Mouse (Mus musculus) hindbrain, embryonic 15.5 days (tissue): ENCODE results near the gene Telo2. TPM values are rescaled to one million over a fixed set of nuclear protein-coding genes. Genes with fewer than 3 reads are reported as not detected.
"Not testable (repeated sequence)": the region's sequence is repeated elsewhere in the genome, so short reads cannot be mapped to it uniquely, and the experiment has no call there.

Source experiments
- ATAC-seq: fragments of 200-750 bp; cut with Nextera tagmentation; 2 replicates; pipeline ENCODE4 v1.8.0; 2017; ENCODE audit warnings: low read depth, moderate number of reproducible peaks, moderate TSS enrichment; ENCODE audit not compliant: low FRiP score
- H3K27ac ChIP-seq: fragments of 300-500 bp; sonication (generic); replicated peaks from 2 replicates; pipeline ENCODE4 v1.5.1; 2015; ENCODE audit warnings: mild to moderate bottlenecking, inconsistent platforms
- H3K27me3 ChIP-seq: fragments of 300-500 bp; sonication (generic); 2 replicates; pipeline ENCODE4 v1.6.1; 2015; ENCODE audit warnings: control low read depth, inconsistent platforms
- H3K36me3 ChIP-seq: fragments of 300-500 bp; sonication (generic); 2 replicates; pipeline ENCODE4 v1.6.1; 2015; ENCODE audit warnings: control low read depth, inconsistent platforms
- H3K4me1 ChIP-seq: fragments of 300-500 bp; sonication (generic); replicated peaks from 2 replicates; pipeline ENCODE4 v1.6.1; 2015; ENCODE audit warnings: control low read depth, inconsistent platforms
- H3K4me2 ChIP-seq: fragments of 300-500 bp; sonication (generic); 2 replicates; pipeline ENCODE4 v1.6.1; 2015; ENCODE audit warnings: moderate library complexity, mild to moderate bottlenecking, inconsistent platforms
- H3K4me3 ChIP-seq: fragments of 300-500 bp; sonication (generic); 2 replicates; pipeline ENCODE4 v1.5.1; 2015; ENCODE audit warnings: mild to moderate bottlenecking, inconsistent platforms
- H3K9ac ChIP-seq: fragments of 300-500 bp; sonication (generic); 2 replicates; pipeline ENCODE4 v1.6.1; 2015; ENCODE audit warnings: inconsistent platforms
- H3K9me3 ChIP-seq: fragments of 300-500 bp; sonication (generic); 2 replicates; pipeline ENCODE4 v1.6.1; 2016; ENCODE audit warnings: control low read depth, inconsistent platforms
- WGBS: fragments of 180-500 bp; shearing (Covaris S2); methylation state at CpG from one replicate; pipeline ENCODE4 v1.1.7; 2015; 5-methylcytosine and 5-hydroxymethylcytosine counted together
- polyA plus RNA-seq: library from polyadenylated mRNA; unstranded; fragments of >200 nt; fragmentation: Nextera tagmentation; extraction: Ambion mirVana; gene quantifications from 2 replicates; pipeline ENCODE4 v1.2.1, GENCODE M21; 2015

The Telo2 gene
- polyA plus RNA-seq = 51.3 and 58.9 TPM in 2 replicates

- WGBS = 4% methylated on average over 40 of the region's 40 CpGs
- Histone ChIP-seq H3K4me1 (peaks cover 27% of the 10 kb centered on the region), H3K4me2 (peak within 1 kb of the TSS; percentile 100), H3K36me3 (peaks cover 3% of the 10 kb centered on the region; the same call in 1 of the 2 replicates), H3K4me3 (peak within 1 kb of the TSS; percentile 85), H3K9ac (peak within 1 kb of the TSS; percentile 74), H3K27ac (peak within 1 kb of the TSS; percentile 94), H3K27me3 (no peaks in the 10 kb centered on the region), H3K9me3 (no peaks in the 10 kb centered on the region)
- ATAC-seq = peak; percentile 95
These were observed at the start of gene Telo2 for GRCm38 (mm10) chr17:25115664-25116432. TSS of gene Telo2 (minus strand) at chr17:25115967.

DNA sequence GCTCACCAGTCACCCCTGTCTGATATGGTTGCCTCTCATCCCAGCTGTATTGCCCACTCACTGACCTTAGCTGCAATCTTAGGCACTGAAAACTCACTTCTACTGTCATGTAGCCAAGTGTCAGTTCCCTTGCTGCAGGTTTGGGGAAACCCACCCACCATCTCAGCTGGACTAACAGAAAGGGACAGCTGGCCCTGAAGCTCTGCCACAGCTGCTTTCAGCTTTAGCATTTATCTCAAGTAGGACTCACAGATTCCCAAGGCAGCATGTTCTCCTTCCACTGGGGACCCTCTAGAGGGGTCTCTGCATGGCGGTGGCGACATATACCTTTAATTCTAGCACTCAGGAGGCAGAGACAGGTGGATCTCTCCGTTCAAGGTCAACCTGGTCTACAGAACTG, 49.0 kb upstream of the Telo2 start:
- no peak overlapping the region for H3K27ac ChIP-seq
- no peak for ATAC-seq
- no peak overlapping the region for H3K4me3 ChIP-seq
- H3K4me1 ChIP-seq = no peaks in the 10 kb centered on the region
- peaks cover 12% of the 10 kb centered on the region; the same call in 1 of the 2 replicates for H3K36me3 ChIP-seq
- H3K4me2 ChIP-seq = no peak overlapping the region
- 88% methylated on average over 3 of the region's 3 CpGs for WGBS
- no peak overlapping the region for H3K9ac ChIP-seq
- no peaks in the 10 kb centered on the region for H3K9me3 ChIP-seq
- H3K27me3 ChIP-seq = no peaks in the 10 kb centered on the region

DNA sequence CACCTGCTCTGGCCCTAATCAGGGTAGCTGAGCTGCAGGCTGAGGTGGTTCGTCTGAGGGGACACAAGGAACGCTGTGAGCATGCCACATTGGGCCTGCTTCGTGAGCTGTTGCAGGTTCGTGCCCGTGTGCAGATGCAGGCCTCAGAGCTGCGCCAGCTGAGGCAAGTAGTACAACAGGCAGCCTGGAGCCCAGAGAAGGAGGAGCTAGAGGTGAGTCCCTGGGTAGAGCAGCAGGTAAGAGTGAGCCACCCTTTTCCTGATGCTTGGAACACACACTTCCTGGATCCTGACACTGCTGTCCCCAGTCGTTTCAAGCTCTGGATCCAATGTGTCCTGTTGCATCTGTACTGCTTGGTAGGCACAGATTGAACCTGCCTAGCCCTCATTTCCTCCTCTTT, 47.6 kb upstream of the Telo2 start:
- WGBS = 82% methylated on average over 7 of the region's 7 CpGs

DNA sequence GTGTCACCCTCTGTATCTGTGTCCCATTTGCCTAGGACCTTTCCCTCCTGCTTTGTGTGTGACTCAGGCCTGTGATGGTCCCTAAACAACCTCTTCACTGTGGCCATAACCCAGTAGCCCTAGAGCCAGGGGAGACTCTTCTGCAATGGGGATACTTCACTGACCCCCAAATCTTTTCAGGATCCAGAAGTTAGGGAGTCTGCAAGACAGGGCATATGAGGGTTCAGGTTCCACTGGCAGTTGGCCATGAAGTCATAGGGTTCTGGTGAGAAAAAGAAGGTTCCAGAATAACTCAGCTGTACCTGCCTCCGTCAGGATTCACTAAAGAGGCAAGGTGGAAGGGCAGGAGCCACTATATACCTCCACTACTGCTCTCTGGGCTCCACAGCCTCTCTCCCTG, 46.4 kb upstream of the Telo2 start, which contains the start of gene Ccdc154:
TSS of gene Ccdc154 (plus strand) at position 301 of the 400 bp plus-strand sequence.
- H3K4me2 ChIP-seq = no peak within 1 kb of the TSS
- H3K4me3 ChIP-seq = no peak within 1 kb of the TSS
- no peaks in the 10 kb centered on the region for H3K4me1 ChIP-seq
- no peaks in the 10 kb centered on the region for H3K9me3 ChIP-seq
- peaks cover 26% of the 10 kb centered on the region for H3K36me3 ChIP-seq
- no peak within 1 kb of the TSS for H3K27ac ChIP-seq
- ATAC-seq = no peak
- 84% methylated on average over 1 of the region's 1 CpGs for WGBS
- no peak within 1 kb of the TSS for H3K9ac ChIP-seq
- H3K27me3 ChIP-seq = no peaks in the 10 kb centered on the region

More for the DNA sequence above, 47.6 kb upstream of the Telo2 start:
- H3K27me3 ChIP-seq = no peaks in the 10 kb centered on the region
- no peaks in the 10 kb centered on the region for H3K4me1 ChIP-seq
- H3K9me3 ChIP-seq = no peaks in the 10 kb centered on the region
- H3K4me2 ChIP-seq = no peak overlapping the region
- H3K9ac ChIP-seq = no peak overlapping the region
- no peak for ATAC-seq
- no peak overlapping the region for H3K27ac ChIP-seq
- H3K36me3 ChIP-seq = peaks cover 20% of the 10 kb centered on the region
- H3K4me3 ChIP-seq = no peak overlapping the region

DNA sequence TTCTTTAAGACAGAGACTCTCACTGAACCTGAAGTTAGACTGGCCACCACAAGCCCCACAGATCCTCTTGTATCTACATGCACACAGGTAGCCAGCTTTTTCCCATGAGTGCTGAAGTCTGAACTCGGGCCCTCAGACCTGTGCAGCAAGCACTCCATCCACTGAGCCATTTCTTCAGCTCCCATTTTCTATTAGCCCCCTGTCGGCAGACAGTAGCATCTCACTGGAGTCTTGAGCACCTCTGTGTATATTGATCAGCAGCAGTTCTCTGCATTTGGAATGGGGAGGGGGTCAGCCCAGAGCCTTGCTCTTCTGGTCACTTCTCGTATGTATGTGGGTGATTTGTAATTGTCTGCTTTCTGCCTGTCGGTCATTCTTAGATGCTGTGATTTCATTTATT, 24.2 kb upstream of the Telo2 start:
- no peak overlapping the region for H3K9ac ChIP-seq
- no peaks in the 10 kb centered on the region for H3K27me3 ChIP-seq
- 0 out of 2 replicates have a peak, but pooled peaks cover 9% of the 10 kb centered on the region for H3K4me1 ChIP-seq
- H3K4me2 ChIP-seq = no peak overlapping the region
- no peak overlapping the region for H3K27ac ChIP-seq
- H3K9me3 ChIP-seq = no peaks in the 10 kb centered on the region
- WGBS = 72% methylated on average over 4 of the region's 4 CpGs
- H3K36me3 ChIP-seq = peaks cover 5% of the 10 kb centered on the region; the same call in 1 of the 2 replicates
- H3K4me3 ChIP-seq = no peak overlapping the region
- ATAC-seq = no peak

DNA sequence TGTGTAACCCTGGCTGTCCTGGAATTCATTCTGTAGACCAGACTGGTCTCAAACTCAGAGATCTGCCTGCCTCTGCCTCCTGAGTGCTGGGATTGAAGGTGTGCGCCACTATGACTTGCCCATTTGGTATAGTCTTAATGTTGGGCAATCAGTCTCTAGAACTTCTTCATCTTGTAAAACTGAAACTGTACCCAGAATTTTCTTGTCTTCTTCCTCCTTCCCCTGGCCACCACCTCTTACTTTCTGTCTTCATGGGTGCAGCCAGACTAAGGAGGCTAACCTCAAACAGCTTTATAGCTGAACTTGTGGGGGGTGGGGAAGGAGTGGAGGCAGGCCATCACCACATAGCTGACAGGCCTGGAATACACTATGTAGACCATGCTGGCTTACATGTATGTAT, 23.0 kb upstream of the Telo2 start:
- Histone ChIP-seq H3K4me1 (peaks cover 19% of the 10 kb centered on the region), H3K9me3 (no peaks in the 10 kb centered on the region), H3K9ac (no peak overlapping the region), H3K4me3 (no peak overlapping the region), H3K27ac (no peak overlapping the region), H3K4me2 (no peak overlapping the region), H3K36me3 (peaks cover 5% of the 10 kb centered on the region; the same call in 1 of the 2 replicates), H3K27me3 (no peaks in the 10 kb centered on the region)
- no peak for ATAC-seq
- 93% methylated on average over 1 of the region's 1 CpGs for WGBS

DNA sequence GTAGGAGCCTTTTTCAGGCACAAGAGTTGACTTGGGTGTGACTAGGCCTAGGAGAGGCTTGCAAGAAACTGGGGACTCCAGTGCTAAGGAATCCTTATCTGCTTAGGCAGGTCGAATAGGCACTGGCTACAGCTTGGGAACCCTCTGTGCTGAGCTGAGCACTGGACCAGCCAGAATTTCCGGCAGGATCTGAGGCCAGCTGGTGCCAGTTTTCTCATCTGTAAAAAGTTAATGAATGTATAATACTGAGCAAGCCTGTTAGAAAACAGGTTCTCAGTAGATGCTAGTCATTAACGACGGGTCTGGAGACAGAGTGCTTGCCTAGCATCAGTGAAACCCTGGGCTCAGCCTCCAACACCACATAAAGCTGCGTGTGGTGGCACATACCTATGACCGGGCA, 19.9 kb upstream of the Telo2 start:
- no peak for ATAC-seq
- Histone ChIP-seq H3K9ac (no peak overlapping the region), H3K4me2 (no peak overlapping the region), H3K27me3 (no peaks in the 10 kb centered on the region), H3K27ac (no peak overlapping the region), H3K4me3 (no peak overlapping the region), H3K4me1 (peaks cover 23% of the 10 kb centered on the region), H3K9me3 (no peaks in the 10 kb centered on the region), H3K36me3 (peaks cover 5% of the 10 kb centered on the region; the same call in 1 of the 2 replicates)
- 93% methylated on average over 6 of the region's 6 CpGs for WGBS

GRCm38 (mm10) chr17:25133275-25133698, 17.5 kb upstream of the Telo2 start, which contains the start of gene Clcn7:
TSS of gene Clcn7 (plus strand) at chr17:25133391.
- Histone ChIP-seq H3K4me1 (peaks cover 23% of the 10 kb centered on the region), H3K36me3 (peaks cover 5% of the 10 kb centered on the region; the same call in 1 of the 2 replicates), H3K9me3 (no peaks in the 10 kb centered on the region), H3K9ac (peak within 1 kb of the TSS; percentile 78), H3K27me3 (no peaks in the 10 kb centered on the region), H3K27ac (peak within 1 kb of the TSS; percentile 56), H3K4me3 (peak within 1 kb of the TSS; percentile 93), H3K4me2 (peak within 1 kb of the TSS; percentile 69)
- ATAC-seq = peak; percentile 93
- WGBS = 0% methylated on average over 38 of the region's 40 CpGs

DNA sequence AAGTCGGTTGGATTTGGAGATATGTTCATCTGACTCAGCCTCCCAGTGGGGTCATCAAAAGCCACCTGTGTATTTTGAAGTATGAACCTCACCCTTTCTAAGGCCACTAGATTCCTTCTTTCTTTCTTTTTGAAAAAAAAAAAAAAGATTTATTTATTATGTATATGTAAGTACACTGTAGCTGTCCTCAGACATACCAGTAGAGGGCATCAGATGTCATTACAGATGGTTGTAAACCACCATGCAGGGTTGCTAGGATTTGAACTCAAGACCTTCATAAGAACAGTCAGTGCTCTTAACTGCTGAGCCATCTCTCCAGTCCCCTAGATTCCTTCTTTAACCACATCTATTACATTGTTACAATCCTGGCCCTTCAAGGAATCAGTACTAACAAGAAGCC, 14.3 kb upstream of the Telo2 start:
- Histone ChIP-seq H3K27me3 (no peaks in the 10 kb centered on the region), H3K9ac (no peak overlapping the region), H3K27ac (no peak overlapping the region), H3K4me1 (peaks cover 14% of the 10 kb centered on the region), H3K4me2 (no peak overlapping the region), H3K9me3 (no peaks in the 10 kb centered on the region), H3K36me3 (no peaks in the 10 kb centered on the region), H3K4me3 (no peak overlapping the region)
- WGBS = 91% methylated on average over 1 of the region's 1 CpGs
- ATAC-seq = no peak

DNA sequence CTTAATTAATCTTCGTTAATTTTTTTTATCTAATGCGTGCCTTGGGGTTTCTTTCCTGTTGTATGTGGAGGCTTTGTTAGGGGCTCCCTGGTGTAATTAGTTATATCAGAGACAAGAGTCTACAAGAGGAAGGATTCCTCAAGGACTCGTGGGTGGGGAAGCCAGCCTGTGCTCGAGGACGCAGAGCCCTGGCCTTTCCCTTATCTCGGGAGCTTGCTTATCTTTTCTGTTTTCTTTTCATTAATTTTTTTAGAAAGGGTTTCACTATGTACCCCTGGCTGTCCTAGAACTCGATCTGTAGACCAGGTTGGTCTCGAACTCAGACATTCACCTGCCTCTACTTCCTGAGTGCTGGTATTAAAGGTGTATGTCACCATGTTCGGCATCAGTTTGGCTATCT, 11.9 kb upstream of the Telo2 start:
- no peak for ATAC-seq
- Histone ChIP-seq H3K9ac (no peak overlapping the region), H3K27ac (no peak overlapping the region), H3K4me3 (no peak overlapping the region), H3K9me3 (no peaks in the 10 kb centered on the region), H3K27me3 (no peaks in the 10 kb centered on the region), H3K36me3 (no peaks in the 10 kb centered on the region), H3K4me1 (no peaks in the 10 kb centered on the region), H3K4me2 (no peak overlapping the region)
- WGBS = 77% methylated on average over 9 of the region's 9 CpGs

DNA sequence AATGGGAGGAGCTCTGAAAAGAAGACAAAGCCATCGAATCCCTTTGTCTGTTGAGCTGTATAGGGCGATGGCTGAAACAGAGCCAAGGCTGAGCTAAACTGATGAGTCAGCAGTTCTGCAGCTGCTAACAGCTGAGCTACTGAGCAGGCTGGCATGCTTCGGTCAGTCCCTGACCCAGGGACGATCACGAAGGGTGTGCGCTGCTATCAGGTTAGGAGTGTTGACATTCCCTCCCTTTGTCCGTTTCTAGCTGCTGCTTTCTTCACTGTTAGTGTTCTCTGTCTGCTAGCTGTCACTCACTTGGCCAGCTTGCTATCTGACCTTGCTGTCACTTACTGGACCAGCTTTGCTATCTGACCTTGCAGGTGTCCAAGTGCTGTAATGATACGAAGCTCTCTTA, 11.3 kb upstream of the Telo2 start:
- WGBS = 48% methylated on average over 8 of the region's 8 CpGs
- no peak for ATAC-seq

GRCm38 (mm10) chr17:25125442-25126060, 9.8 kb upstream of the Telo2 start:
- H3K9ac ChIP-seq, H3K4me3 ChIP-seq, H3K27ac ChIP-seq, H3K36me3 ChIP-seq, ATAC-seq, H3K4me2 ChIP-seq, H3K27me3 ChIP-seq, H3K9me3 ChIP-seq, H3K4me1 ChIP-seq: not testable (repeated sequence)
- 79% methylated on average over 3 of the region's 3 CpGs for WGBS

More for the DNA sequence above, 11.3 kb upstream of the Telo2 start:
- no peak overlapping the region for H3K9ac ChIP-seq
- H3K4me3 ChIP-seq = no peak overlapping the region
- H3K4me2 ChIP-seq = no peak overlapping the region
- H3K9me3 ChIP-seq = no peaks in the 10 kb centered on the region
- H3K27me3 ChIP-seq = no peaks in the 10 kb centered on the region
- no peaks in the 10 kb centered on the region for H3K36me3 ChIP-seq
- H3K27ac ChIP-seq = no peak overlapping the region
- H3K4me1 ChIP-seq = no peaks in the 10 kb centered on the region
